Comparison of ENCODE assay signal across 31 mouse cellular contexts in the genomic region with DNA sequence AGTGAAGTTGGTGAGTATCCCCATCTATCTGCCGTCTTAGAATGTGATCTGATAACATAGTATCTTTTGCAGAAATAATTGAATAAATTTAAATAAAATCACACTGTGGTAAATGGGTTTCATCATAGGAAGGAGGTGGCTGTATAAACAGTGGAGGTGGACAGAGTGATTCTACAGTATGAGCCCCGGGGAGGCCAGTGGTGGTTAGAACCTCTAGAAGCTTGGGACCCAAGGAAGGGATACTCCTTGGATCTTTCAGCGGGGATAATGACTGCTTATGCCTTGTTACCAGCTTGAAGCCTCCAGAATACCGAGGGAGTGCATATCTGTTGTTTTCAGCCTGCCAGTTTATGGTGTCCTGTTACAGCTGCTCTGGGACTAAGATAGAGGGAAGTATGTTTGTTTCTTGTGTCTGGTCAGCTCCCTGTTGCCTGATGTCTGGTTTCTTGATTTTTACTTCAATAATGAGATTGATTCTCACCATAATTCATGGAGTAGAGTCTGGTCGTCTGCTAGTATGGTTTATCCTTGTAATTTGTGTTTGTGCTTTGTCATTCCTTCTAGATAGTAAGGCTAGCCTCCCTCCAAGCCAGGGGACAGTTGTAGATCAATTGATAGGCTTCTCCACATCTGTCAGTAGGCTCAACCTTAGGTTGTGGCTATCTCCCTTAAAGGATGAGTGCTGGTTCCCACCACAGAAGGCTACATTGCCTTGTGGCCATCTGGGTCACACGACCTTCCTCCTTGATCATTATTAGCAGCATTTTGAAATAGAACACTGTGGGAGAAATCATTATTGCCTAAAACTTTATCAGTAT.
DNase-seq lines count a peak whose midpoint lies in the region; ATAC-seq and TF ChIP-seq lines count a peak whose summit lies in the region.
"Had no signal": no experiment of that assay in that cellular context is flagged by ENCODE, and none has a peak within 500 bp of the region (broad histone marks: within the 10 kb centered on the region; RNA-seq: fewer than 3 reads in every experiment).

No protein-coding gene starts in this region.

- no peak overlapping the region for H3K9ac ChIP-seq in kidney, postnatal 0 days (ENCODE audit: low read depth, low read length)
- H3K9ac ChIP-seq in liver, embryonic 16.5 days (ENCODE audit: low read depth, low read length), result no peak overlapping the region
- H3K9ac ChIP-seq: embryonic facial prominence, embryonic 13.5 days; forebrain, embryonic 12.5 days; forebrain, postnatal 0 days; hindbrain, embryonic 15.5 days; limb, embryonic 15.5 days; lung, embryonic 15.5 days; midbrain, embryonic 12.5 days; neural tube, embryonic 13.5 days had no signal

- no peaks in the 10 kb centered on the region for H3K9me3 ChIP-seq in kidney, postnatal 0 days (replicated peaks; ENCODE audit: low read length)
- H3K9me3 ChIP-seq in liver, embryonic 16.5 days (replicated peaks; ENCODE audit: control insufficient read depth, low read length), result no peaks in the 10 kb centered on the region
- H3K9me3 ChIP-seq: embryonic facial prominence, embryonic 13.5 days; forebrain, embryonic 12.5 days; hindbrain, embryonic 10.5 days; hindbrain, embryonic 15.5 days; limb, embryonic 10.5 days; limb, embryonic 15.5 days; lung, embryonic 15.5 days; midbrain, embryonic 12.5 days; neural tube, embryonic 13.5 days had no signal

- H3K27ac ChIP-seq in kidney, postnatal 0 days, result no peak overlapping the region
- no peak overlapping the region for H3K27ac ChIP-seq in liver, embryonic 16.5 days (ENCODE audit: low read length)
- H3K27ac ChIP-seq in left cerebral cortex, adult 2 months, result no peak overlapping the region
- H3K27ac ChIP-seq: embryonic facial prominence, embryonic 13.5 days; forebrain, embryonic 12.5 days; hindbrain, embryonic 10.5 days; hindbrain, embryonic 15.5 days; layer of hippocampus, adult 2 months; limb, embryonic 10.5 days; limb, embryonic 15.5 days; lung, embryonic 15.5 days; midbrain, embryonic 12.5 days; neural tube, embryonic 13.5 days; stomach, postnatal 0 days had no signal

- H3K4me3 ChIP-seq in kidney, postnatal 0 days (replicated peaks; ENCODE audit: low read depth, low read length), result no peak overlapping the region
- H3K4me3 ChIP-seq in liver, embryonic 16.5 days (ENCODE audit: low read depth, low read length), result no peak overlapping the region
- no peak overlapping the region for H3K4me3 ChIP-seq in left cerebral cortex, adult 2 months
- H3K4me3 ChIP-seq: embryonic facial prominence, embryonic 13.5 days; erythroblast, embryonic 14.5 days; forebrain, embryonic 12.5 days; hindbrain, embryonic 10.5 days; hindbrain, embryonic 15.5 days; layer of hippocampus, adult 2 months; limb, embryonic 10.5 days; limb, embryonic 15.5 days; lung, embryonic 15.5 days; midbrain, embryonic 12.5 days; myocyte; neural tube, embryonic 13.5 days had no signal

- ATAC-seq in kidney, postnatal 0 days (replicated peaks; ENCODE audit: low FRiP score, low read depth), result no peak
- peak; percentile 71 for ATAC-seq in erythroid progenitor cell, adult 5-6 weeks (replicated peaks; ENCODE audit: low FRiP score, poor library complexity, severe bottlenecking)
- peak; percentile 62 for ATAC-seq in liver, embryonic 16.5 days (ENCODE audit: low read depth)
- ATAC-seq in inflammation-experienced regulatory T-cells, adult 6 months, result no peak
- ATAC-seq: activated CD4-positive, CD25-positive, alpha-beta regulatory T cell, adult 4 months; forebrain, postnatal 0 days had no signal

- peak; percentile 28 for DNase-seq in kidney, postnatal 0 days (ENCODE audit: low spot score)
- no peak for DNase-seq in kidney, postnatal 25 days
- DNase-seq in left cerebral cortex, adult 2 months (ENCODE audit: extremely low spot score in 1 of 2, low spot score in 2 of 2), result no peak
- no peak for DNase-seq in adrenal gland, adult 8-10 months
- DNase-seq: adrenal gland, postnatal 14 days; cerebellum, adult 11-12 months; cerebellum, adult 9-11 months; forebrain, postnatal 0 days; heart, postnatal 14 days; kidney, adult 2 months; kidney, postnatal 10 days; right cerebral cortex, postnatal 4 days; thymus, adult 18-20 months; thymus, postnatal 25 days had no signal

- intact Hi-C loops in left cerebral cortex, adult 2 months (cut with DNase I), result no loop called here

- no peaks in the 10 kb centered on the region for H3K27me3 ChIP-seq in kidney, postnatal 0 days (ENCODE audit: insufficient read depth, low read length)
- no peaks in the 10 kb centered on the region for H3K27me3 ChIP-seq in liver, embryonic 16.5 days (ENCODE audit: control insufficient read depth, insufficient read depth, low read depth, low read length)
- H3K27me3 ChIP-seq: embryonic facial prominence, embryonic 13.5 days; forebrain, embryonic 12.5 days; hindbrain, embryonic 15.5 days; limb, embryonic 15.5 days; lung, embryonic 15.5 days; midbrain, embryonic 12.5 days; neural tube, embryonic 13.5 days had no signal

- 63% methylated on average over 6 of the region's 6 CpGs for WGBS in kidney, postnatal 0 days
- WGBS in liver, embryonic 16.5 days (ENCODE audit: insufficient replicate concordance), result 48% methylated on average over 6 of the region's 6 CpGs

- no peaks in the 10 kb centered on the region for H3K36me3 ChIP-seq in kidney, postnatal 0 days (ENCODE audit: insufficient read depth, low read length)
- no peaks in the 10 kb centered on the region for H3K36me3 ChIP-seq in liver, embryonic 16.5 days (ENCODE audit: control insufficient read depth, insufficient read depth)
- H3K36me3 ChIP-seq: embryonic facial prominence, embryonic 13.5 days; forebrain, embryonic 12.5 days; hindbrain, embryonic 10.5 days; hindbrain, embryonic 15.5 days; limb, embryonic 10.5 days; limb, embryonic 15.5 days; lung, embryonic 15.5 days; midbrain, embryonic 12.5 days; neural tube, embryonic 13.5 days had no signal

- no peak for TF ChIP-seq CTCF in kidney, postnatal 0 days (IDR thresholded peaks at IDR 0.05; ENCODE audit: low read depth)
- TF ChIP-seq CTCF in left cerebral cortex, adult 2 months (IDR thresholded peaks at IDR 0.05), result no peak

- 0 out of 2 replicates have a peak, but pooled peaks cover 3% of the 10 kb centered on the region for H3K4me1 ChIP-seq in kidney, postnatal 0 days (replicated peaks; ENCODE audit: insufficient read depth, low read length)
- H3K4me1 ChIP-seq in liver, embryonic 16.5 days (ENCODE audit: control insufficient read depth, low read depth, low read length), result peaks cover 18% of the 10 kb centered on the region
- H3K4me1 ChIP-seq: limb, embryonic 10.5 days had no signal

- H3K4me2 ChIP-seq in kidney, postnatal 0 days (ENCODE audit: low read length), result no peak overlapping the region
- no peak overlapping the region for H3K4me2 ChIP-seq in liver, embryonic 16.5 days (ENCODE audit: low read depth, low read length)
- H3K4me2 ChIP-seq: embryonic facial prominence, embryonic 13.5 days; forebrain, embryonic 12.5 days; hindbrain, embryonic 15.5 days; limb, embryonic 15.5 days; lung, embryonic 15.5 days; midbrain, embryonic 12.5 days; neural tube, embryonic 13.5 days had no signal

Comparison
In these comparisons a context has a peak if more than half of its experiments do, and no peak if none do; other contexts are left out.
1. ATAC-seq: peak in erythroid progenitor cell, adult 5-6 weeks (single experiment) and liver, embryonic 16.5 days (single experiment); none in kidney, postnatal 0 days (single experiment) and inflammation-experienced regulatory T-cells, adult 6 months (single experiment).